Mouse (Mus musculus) heart, embryonic 15.5 days (tissue): ENCODE measurements around the gene Siva1. TPM values are rescaled to one million over a fixed set of nuclear protein-coding genes. Genes with fewer than 3 reads are reported as not detected.

Experiments used
- ATAC-seq: fragments of 200-750 bp; cut with Nextera tagmentation; replicated peaks from 2 replicates; pipeline ENCODE4 v1.8.0; 2017; ENCODE audit warnings: low read depth, moderate TSS enrichment; ENCODE audit not compliant: insufficient number of reproducible peaks, insufficient read depth, low FRiP score
- H3K27ac ChIP-seq: fragments of 300-500 bp; sonication (generic); 2 replicates; pipeline ENCODE4 v1.5.1; 2015; ENCODE audit warnings: mild to moderate bottlenecking, inconsistent platforms
- H3K27me3 ChIP-seq: fragments of 300-500 bp; sonication (generic); 2 replicates; pipeline ENCODE4 v1.6.1; 2015; ENCODE audit warnings: inconsistent platforms
- H3K36me3 ChIP-seq: fragments of 300-500 bp; sonication (generic); 2 replicates; pipeline ENCODE4 v1.6.1; 2015; ENCODE audit warnings: mild to moderate bottlenecking, inconsistent platforms
- H3K4me1 ChIP-seq: fragments of 300-500 bp; sonication (generic); replicated peaks from 2 replicates; pipeline ENCODE4 v1.6.1; 2015; ENCODE audit warnings: inconsistent platforms
- H3K4me2 ChIP-seq: fragments of 300-500 bp; sonication (generic); 2 replicates; pipeline ENCODE4 v1.6.1; 2015; ENCODE audit warnings: inconsistent platforms, mild to moderate bottlenecking, moderate library complexity
- H3K4me3 ChIP-seq: fragments of 300-500 bp; sonication (generic); 2 replicates; pipeline ENCODE4 v1.5.1; 2015; ENCODE audit warnings: mild to moderate bottlenecking, inconsistent platforms
- H3K9ac ChIP-seq: fragments of 300-500 bp; sonication (generic); 2 replicates; pipeline ENCODE4 v1.6.1; 2015; ENCODE audit warnings: mild to moderate bottlenecking, inconsistent platforms
- H3K9me3 ChIP-seq: fragments of 300-500 bp; sonication (generic); replicated peaks from 2 replicates; pipeline ENCODE4 v1.6.1; 2016; ENCODE audit warnings: inconsistent platforms
- WGBS: fragments of 180-500 bp; shearing (Covaris S2); methylation state at CpG from one replicate; pipeline ENCODE4 v1.1.7; 2015; ENCODE audit warnings: mixed read lengths; 5-methylcytosine and 5-hydroxymethylcytosine counted together
- polyA plus RNA-seq: library from polyadenylated mRNA; unstranded; fragments of >200 nt; fragmentation: Nextera tagmentation; extraction: Ambion mirVana; gene quantifications from 2 replicates; pipeline ENCODE4 v1.2.1, GENCODE M21; 2015

Gene Siva1
- polyA plus RNA-seq, result 95.4 and 142 TPM in 2 replicates

DNA sequence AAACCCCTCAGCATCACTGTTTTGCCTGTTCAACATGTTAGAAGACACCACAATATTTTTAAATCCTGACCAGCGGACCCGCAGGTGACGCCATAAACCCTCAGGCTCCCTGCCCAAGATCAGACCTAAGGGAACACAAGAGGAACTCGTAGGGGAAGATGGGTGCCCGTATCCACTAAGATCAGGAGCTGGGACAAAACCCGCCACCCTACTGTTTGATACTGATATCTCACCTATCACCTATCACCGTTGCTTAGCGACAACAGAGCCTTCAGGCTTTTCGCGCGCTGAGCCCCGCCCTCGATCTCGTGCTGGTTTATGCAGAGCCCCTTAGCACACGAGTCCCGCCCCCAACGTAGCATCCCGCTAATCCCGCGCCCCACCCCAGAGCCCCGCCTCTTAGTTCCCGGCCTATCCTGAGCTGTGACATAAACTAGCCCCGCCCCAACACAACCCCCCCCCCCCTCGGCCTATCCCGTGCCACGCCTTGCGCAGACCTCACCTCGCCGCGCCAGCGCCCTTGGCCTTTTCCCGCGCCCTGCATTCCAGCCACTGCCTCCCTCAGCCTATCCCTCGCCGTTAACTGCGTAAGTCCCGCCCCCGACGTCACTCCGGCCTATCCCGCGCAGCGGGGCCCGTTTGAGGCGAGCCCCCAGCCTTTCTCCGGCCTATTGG lies at the start of gene Siva1:
Gene Siva1, plus strand, starts transcription at position 500 of the 675 bp plus-strand sequence.
- H3K36me3 ChIP-seq, result peaks cover 28% of the 10 kb centered on the region; the same call in 1 of the 2 replicates
- peaks cover 23% of the 10 kb centered on the region for H3K4me1 ChIP-seq
- H3K4me3 ChIP-seq, result peak within 1 kb of the TSS; percentile 86
- 2% methylated on average over 44 of the region's 46 CpGs for WGBS
- no peaks in the 10 kb centered on the region for H3K27me3 ChIP-seq
- H3K4me2 ChIP-seq, result peak within 1 kb of the TSS; percentile 96
- peak within 1 kb of the TSS; percentile 82 for H3K27ac ChIP-seq
- no peaks in the 10 kb centered on the region for H3K9me3 ChIP-seq
- peak within 1 kb of the TSS; percentile 78 for H3K9ac ChIP-seq
- ATAC-seq, result peak; percentile 98

- 16% methylated on average over 4 of the region's 4 CpGs for WGBS
- H3K4me1 ChIP-seq, result peaks cover 61% of the 10 kb centered on the region
- no peak overlapping the region for H3K4me3 ChIP-seq
- peaks cover 12% of the 10 kb centered on the region; the same call in 1 of the 2 replicates for H3K27me3 ChIP-seq
- 0 out of 2 replicates have a peak overlapping the region, but pooled peaks have one; percentile 14 for H3K9ac ChIP-seq
- H3K4me2 ChIP-seq, result no peak overlapping the region
- no peaks in the 10 kb centered on the region for H3K9me3 ChIP-seq
- peak overlapping the region; percentile 74 for H3K27ac ChIP-seq
- H3K36me3 ChIP-seq, result no peaks in the 10 kb centered on the region
- ATAC-seq, result no peak
These were observed 49.5 kb upstream of the Siva1 start for GRCm38 (mm10) chr12:112594989-112595388.

DNA sequence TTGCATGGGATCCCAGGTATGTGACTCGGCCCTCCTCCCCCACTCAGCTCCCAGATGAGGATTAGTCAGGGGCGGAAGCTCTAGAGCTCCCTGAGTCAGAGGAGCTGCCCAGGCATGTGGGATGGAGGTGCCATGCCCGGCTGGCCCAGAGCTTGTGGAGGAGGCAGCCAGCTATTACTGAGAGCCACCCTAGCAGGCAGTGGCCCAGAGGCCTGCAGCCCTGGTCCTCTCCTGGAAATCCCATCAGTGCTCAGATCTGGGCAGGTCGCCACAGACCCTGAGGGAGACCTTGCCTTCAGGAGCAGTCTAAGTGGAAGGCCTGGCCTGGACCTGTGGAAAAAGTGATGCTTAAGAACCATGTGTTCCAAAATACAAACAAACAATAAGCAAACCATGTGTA lies 48.9 kb upstream of the Siva1 start:
- no peaks in the 10 kb centered on the region for H3K36me3 ChIP-seq
- 47% methylated on average over 4 of the region's 4 CpGs for WGBS
- no peak for ATAC-seq
- H3K27me3 ChIP-seq, result peaks cover 12% of the 10 kb centered on the region; the same call in 1 of the 2 replicates
- H3K9me3 ChIP-seq, result no peaks in the 10 kb centered on the region
- H3K27ac ChIP-seq, result peak overlapping the region; percentile 74
- H3K4me1 ChIP-seq, result peaks cover 54% of the 10 kb centered on the region
- H3K4me3 ChIP-seq, result no peak overlapping the region
- H3K9ac ChIP-seq, result no peak overlapping the region
- H3K4me2 ChIP-seq, result no peak overlapping the region

- H3K36me3 ChIP-seq, result no peaks in the 10 kb centered on the region
- H3K4me1 ChIP-seq, result peaks cover 49% of the 10 kb centered on the region
- H3K4me2 ChIP-seq, result no peak overlapping the region
- peaks cover 12% of the 10 kb centered on the region; the same call in 1 of the 2 replicates for H3K27me3 ChIP-seq
- H3K27ac ChIP-seq, result no peak overlapping the region
- no peak overlapping the region for H3K9ac ChIP-seq
- H3K9me3 ChIP-seq, result no peaks in the 10 kb centered on the region
- H3K4me3 ChIP-seq, result no peak overlapping the region
- 68% methylated on average over 9 of the region's 9 CpGs for WGBS
- ATAC-seq, result no peak
These were observed 48.0 kb upstream of the Siva1 start for GRCm38 (mm10) chr12:112596454-112596853.

- WGBS, result 77% methylated on average over 14 of the region's 14 CpGs
- Histone ChIP-seq H3K4me2 (no peak overlapping the region), H3K4me3 (no peak overlapping the region), H3K4me1 (peaks cover 49% of the 10 kb centered on the region), H3K9ac (no peak overlapping the region), H3K27ac (no peak overlapping the region), H3K9me3 (no peaks in the 10 kb centered on the region), H3K36me3 (no peaks in the 10 kb centered on the region), H3K27me3 (peaks cover 12% of the 10 kb centered on the region; the same call in 1 of the 2 replicates)
- no peak for ATAC-seq
These were observed 47.5 kb upstream of the Siva1 start for GRCm38 (mm10) chr12:112596891-112597500.

DNA sequence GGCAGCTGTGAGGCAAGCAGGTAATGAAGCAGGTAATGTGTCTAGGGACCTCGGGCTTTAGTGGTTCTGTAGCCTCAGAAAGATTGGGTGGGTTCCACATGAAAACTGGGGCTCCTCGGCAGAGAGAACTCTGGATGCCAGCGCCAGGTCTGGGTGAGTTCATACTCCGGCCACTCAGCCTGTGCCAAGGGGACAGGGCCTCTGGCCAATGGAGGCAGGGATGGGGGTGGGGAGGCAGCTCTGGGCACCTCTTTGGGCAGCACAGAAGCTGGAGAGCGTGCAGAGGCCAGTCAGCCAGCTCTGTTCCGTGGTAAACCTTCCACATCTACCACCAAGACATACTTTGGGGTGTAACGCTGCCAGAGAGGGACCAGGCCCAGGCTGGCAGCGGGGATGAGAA lies 46.9 kb upstream of the Siva1 start:
- Histone ChIP-seq H3K36me3 (no peaks in the 10 kb centered on the region), H3K4me2 (no peak overlapping the region), H3K27ac (no peak overlapping the region), H3K4me1 (peaks cover 48% of the 10 kb centered on the region), H3K27me3 (0 out of 2 replicates have a peak, but pooled peaks cover 6% of the 10 kb centered on the region), H3K9ac (no peak overlapping the region), H3K4me3 (no peak overlapping the region), H3K9me3 (no peaks in the 10 kb centered on the region)
- 92% methylated on average over 8 of the region's 8 CpGs for WGBS
- ATAC-seq, result no peak

DNA sequence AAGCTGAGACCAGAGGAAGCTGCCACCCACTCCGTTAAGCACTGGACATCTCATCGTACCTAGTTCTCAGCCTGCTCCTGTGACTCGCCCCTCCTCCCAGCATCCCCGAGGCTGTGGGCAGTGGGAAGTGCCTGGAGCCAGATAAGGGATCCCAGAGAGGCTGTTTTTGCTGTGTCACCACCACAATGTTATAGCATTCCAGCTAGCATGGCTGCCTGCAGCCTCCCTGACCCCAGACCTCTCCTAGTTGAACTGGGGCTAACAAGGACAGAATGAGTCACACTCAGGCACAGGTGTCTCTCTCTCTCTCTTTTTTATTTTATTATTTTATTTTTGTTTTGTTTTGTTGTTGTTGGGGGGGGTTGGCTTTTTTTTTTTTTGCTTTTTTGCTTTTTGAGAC lies 45.3 kb upstream of the Siva1 start:
- Histone ChIP-seq H3K27me3 (0 out of 2 replicates have a peak, but pooled peaks cover 6% of the 10 kb centered on the region), H3K4me3 (no peak overlapping the region), H3K9me3 (no peaks in the 10 kb centered on the region), H3K9ac (no peak overlapping the region), H3K4me1 (peaks cover 32% of the 10 kb centered on the region), H3K27ac (no peak overlapping the region), H3K4me2 (no peak overlapping the region), H3K36me3 (0 out of 2 replicates have a peak, but pooled peaks cover 4% of the 10 kb centered on the region)
- no peak for ATAC-seq
- WGBS, result 19% methylated on average over 4 of the region's 4 CpGs

DNA sequence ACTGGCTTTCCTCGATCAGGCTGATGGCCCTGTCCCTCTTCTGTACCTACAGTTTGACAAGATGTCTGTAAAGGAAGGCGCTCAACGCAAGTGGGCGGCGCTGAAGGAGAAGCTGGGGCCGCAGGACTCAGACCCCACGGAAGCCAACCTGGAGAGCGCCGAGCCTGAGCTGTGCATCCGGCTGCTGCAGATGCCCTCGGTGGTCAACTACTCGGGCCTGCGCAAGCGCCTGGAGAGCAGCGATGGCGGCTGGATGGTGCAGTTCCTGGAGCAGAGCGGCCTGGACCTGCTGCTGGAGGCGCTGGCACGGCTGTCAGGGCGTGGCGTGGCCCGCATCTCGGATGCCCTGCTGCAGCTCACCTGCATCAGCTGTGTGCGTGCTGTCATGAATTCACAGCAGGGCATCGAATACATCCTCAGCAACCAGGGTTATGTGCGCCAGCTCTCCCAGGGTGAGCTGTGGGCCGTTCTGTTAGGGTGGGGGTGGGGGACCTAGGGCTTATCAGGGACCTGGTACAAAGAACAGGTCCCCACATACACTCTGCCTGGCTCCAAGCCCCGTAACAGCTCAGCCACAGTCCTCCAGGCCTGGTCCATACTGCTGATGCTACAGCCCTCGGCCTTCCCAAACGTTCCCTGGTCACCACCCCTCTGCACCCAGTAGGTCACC lies 44.4 kb upstream of the Siva1 start:
- Histone ChIP-seq H3K9ac (no peak overlapping the region), H3K4me2 (no peak overlapping the region), H3K4me1 (peaks cover 26% of the 10 kb centered on the region), H3K4me3 (no peak overlapping the region), H3K36me3 (0 out of 2 replicates have a peak, but pooled peaks cover 4% of the 10 kb centered on the region), H3K9me3 (no peaks in the 10 kb centered on the region), H3K27me3 (0 out of 2 replicates have a peak, but pooled peaks cover 6% of the 10 kb centered on the region), H3K27ac (no peak overlapping the region)
- 84% methylated on average over 30 of the region's 30 CpGs for WGBS
- ATAC-seq, result no peak

DNA sequence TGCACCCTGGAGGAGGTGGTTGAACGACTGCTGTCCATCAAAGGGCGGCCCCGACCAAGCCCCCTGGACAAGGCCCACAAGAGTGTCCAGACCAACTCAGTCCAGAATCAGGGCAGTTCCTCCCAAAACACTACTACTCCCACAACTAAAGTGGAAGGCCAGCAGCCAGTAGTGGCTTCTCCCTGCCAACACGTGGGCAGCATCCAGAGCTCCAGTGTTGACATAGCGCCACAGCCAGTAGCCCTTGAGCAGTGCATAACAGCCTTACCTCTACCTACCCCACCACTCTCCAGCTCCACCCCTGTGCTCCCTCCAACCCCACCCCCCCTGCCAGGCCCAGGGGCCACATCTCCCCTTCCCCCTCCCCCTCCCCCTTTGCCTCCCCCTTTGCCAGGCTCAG lies 40.5 kb upstream of the Siva1 start:
- no peak overlapping the region for H3K4me2 ChIP-seq
- H3K4me1 ChIP-seq, result peaks cover 26% of the 10 kb centered on the region
- no peak for ATAC-seq
- no peaks in the 10 kb centered on the region for H3K9me3 ChIP-seq
- H3K36me3 ChIP-seq, result 0 out of 2 replicates have a peak, but pooled peaks cover 4% of the 10 kb centered on the region
- H3K27me3 ChIP-seq, result no peaks in the 10 kb centered on the region
- H3K4me3 ChIP-seq, result no peak overlapping the region
- H3K27ac ChIP-seq, result no peak overlapping the region
- 77% methylated on average over 5 of the region's 5 CpGs for WGBS
- no peak overlapping the region for H3K9ac ChIP-seq

- Histone ChIP-seq H3K9me3 (no peaks in the 10 kb centered on the region), H3K9ac (no peak overlapping the region), H3K4me3 (no peak overlapping the region), H3K4me2 (no peak overlapping the region), H3K4me1 (peaks cover 26% of the 10 kb centered on the region), H3K27ac (no peak overlapping the region), H3K27me3 (no peaks in the 10 kb centered on the region), H3K36me3 (0 out of 2 replicates have a peak, but pooled peaks cover 4% of the 10 kb centered on the region)
- 66% methylated on average over 20 of the region's 20 CpGs for WGBS
- 0 out of 2 replicates have a peak, but pooled peaks have one; percentile 10 for ATAC-seq
These were observed 39.5 kb upstream of the Siva1 start for GRCm38 (mm10) chr12:112604709-112605649.
